Mouse (Mus musculus) lung, postnatal 0 days (tissue): ENCODE measurements around the gene Msh4.

Experiments
- CTCF ChIP-seq: IDR thresholded peaks from 2 replicates; pipeline ENCODE4 v1.5.1; 2016; ENCODE audit warnings: antibody characterized with exemption, mild to moderate bottlenecking
- EP300 ChIP-seq: IDR thresholded peaks from 2 replicates; pipeline ENCODE4 v1.6.1; 2016; ENCODE audit warnings: antibody characterized with exemption, mild to moderate bottlenecking, control low read depth

GRCm38 (mm10) chr3:153808406-153808805, 97.5 kb downstream of the Msh4 start:
- TF ChIP-seq CTCF (no peak), EP300 (no peak)
